Mouse (Mus musculus): ENCODE results near the gene Ccdc87.

GRCm38 (mm10) chr19:4795929-4796328, 43.2 kb upstream of the Ccdc87 start:
- TF ChIP-seq CTCF (IDR thresholded peaks at IDR 0.05; ENCODE audit: low read depth): no peak
- no peak for TF ChIP-seq EP300 (optimal IDR thresholded peaks at IDR 0.05)

Measured in stomach, postnatal 0 days (tissue).